Mouse (Mus musculus) embryonic fibroblast, embryonic 13.5 days (primary cell): Measurements from ENCODE around the gene Rundc1. TPM values are rescaled to one million over a fixed set of nuclear protein-coding genes. Genes with fewer than 3 reads are reported as not detected.

Source experiments
- H3K27ac ChIP-seq: 2 replicates; pipeline ENCODE4 v1.5.1; 2012; ENCODE audit warnings: low read length, control low read depth, inconsistent platforms; ENCODE audit not compliant: insufficient read depth
- H3K4me1 ChIP-seq: 2 replicates; pipeline ENCODE4 v1.6.1; 2011; ENCODE audit warnings: low read length; ENCODE audit not compliant: control insufficient read depth, insufficient read depth
- H3K4me3 ChIP-seq: 2 replicates; pipeline ENCODE4 v1.5.1; 2011; ENCODE audit warnings: mild to moderate bottlenecking, control low read depth, low read length; ENCODE audit not compliant: insufficient read depth
- CTCF ChIP-seq: IDR thresholded peaks from 2 replicates; pipeline ENCODE4 v1.5.1; 2011; ENCODE audit warnings: mild to moderate bottlenecking, control low read depth, low read length, moderate library complexity, borderline replicate concordance; ENCODE audit not compliant: insufficient read depth
- POLR2A ChIP-seq: IDR thresholded peaks from 2 replicates; pipeline ENCODE4 v1.6.1; 2011; ENCODE audit warnings: low read depth, mild to moderate bottlenecking, control low read depth, low read length, moderate library complexity
- polyA plus RNA-seq: library from polyadenylated mRNA; stranded (reverse); fragments of >200 nt; gene quantifications from 2 replicates; pipeline ENCODE4 v1.2.4, GENCODE M21; 2011; ENCODE audit warnings: low read depth; ENCODE audit not compliant: missing spikeins, insufficient read length

Rundc1 gene
- polyA plus RNA-seq, 1 experiment = 10.1 TPM

- Histone ChIP-seq H3K27ac (no peak overlapping the region), H3K4me1 (peaks cover 11% of the 10 kb centered on the region), H3K4me3 (no peak overlapping the region)
- no peak for TF ChIP-seq POLR2A
- no peak for TF ChIP-seq CTCF
Measured at GRCm38 (mm10) chr11:101455627-101456026, 30.7 kb downstream of the Rundc1 start.

- Histone ChIP-seq H3K4me3 (no peak overlapping the region), H3K4me1 (peaks cover 10% of the 10 kb centered on the region), H3K27ac (no peak overlapping the region)
- no peak for TF ChIP-seq POLR2A
- no peak for TF ChIP-seq CTCF
Measured at GRCm38 (mm10) chr11:101457631-101458030, 32.7 kb downstream of the Rundc1 start.

GRCm38 (mm10) chr11:101458217-101458616, 33.3 kb downstream of the Rundc1 start:
- Histone ChIP-seq H3K4me1 (peaks cover 10% of the 10 kb centered on the region), H3K4me3 (no peak overlapping the region), H3K27ac (no peak overlapping the region)
- TF ChIP-seq POLR2A (no peak), CTCF (no peak)

- no peak overlapping the region for H3K4me3 ChIP-seq
- no peak overlapping the region for H3K27ac ChIP-seq
- TF ChIP-seq CTCF (no peak), POLR2A (no peak)
- peaks cover 6% of the 10 kb centered on the region for H3K4me1 ChIP-seq
Measured at GRCm38 (mm10) chr11:101459716-101460115, 34.8 kb downstream of the Rundc1 start.

- Histone ChIP-seq H3K4me3 (no peak overlapping the region), H3K4me1 (peaks cover 4% of the 10 kb centered on the region; the same call in 1 of the 2 replicates), H3K27ac (no peak overlapping the region)
- TF ChIP-seq CTCF = no peak
- no peak for TF ChIP-seq POLR2A
Measured at GRCm38 (mm10) chr11:101460321-101460720, 35.4 kb downstream of the Rundc1 start.

GRCm38 (mm10) chr11:101462141-101462540, 37.3 kb downstream of the Rundc1 start:
- H3K4me3 ChIP-seq = no peak overlapping the region
- no peak for TF ChIP-seq POLR2A
- no peak for TF ChIP-seq CTCF
- peaks cover 4% of the 10 kb centered on the region; the same call in 1 of the 2 replicates for H3K4me1 ChIP-seq
- no peak overlapping the region for H3K27ac ChIP-seq

- Histone ChIP-seq H3K27ac (no peak overlapping the region), H3K4me3 (no peak overlapping the region), H3K4me1 (peaks cover 4% of the 10 kb centered on the region; the same call in 1 of the 2 replicates)
- TF ChIP-seq CTCF = no peak
- TF ChIP-seq POLR2A = no peak
Measured at GRCm38 (mm10) chr11:101462583-101463440, 37.9 kb downstream of the Rundc1 start.

GRCm38 (mm10) chr11:101464211-101465100, 39.6 kb downstream of the Rundc1 start, which contains the start of gene Rnd2:
TSS of gene Rnd2 (plus strand) at chr11:101464999.
- TF ChIP-seq CTCF (no peak), POLR2A (no peak; the same call in 1 of the 2 replicates)
- H3K4me1 ChIP-seq = peaks cover 10% of the 10 kb centered on the region; the same call in 1 of the 2 replicates

GRCm38 (mm10) chr11:101465101-101465868, 40.4 kb downstream of the Rundc1 start:
- Histone ChIP-seq H3K4me1 (0 out of 2 replicates have a peak, but pooled peaks cover 10% of the 10 kb centered on the region), H3K4me3 (peak overlapping the region; percentile 57)

More at GRCm38 (mm10) chr11:101464211-101465100, 39.6 kb downstream of the Rundc1 start, which contains the start of gene Rnd2:
- H3K4me3 ChIP-seq = peak within 1 kb of the TSS; percentile 57
- H3K27ac ChIP-seq = peak within 1 kb of the TSS; percentile 76

More at GRCm38 (mm10) chr11:101465101-101465868, 40.4 kb downstream of the Rundc1 start:
- H3K27ac ChIP-seq = peak overlapping the region; percentile 76
- TF ChIP-seq POLR2A (peak; percentile 54), CTCF (no peak)
